Mouse (Mus musculus): Measurements from ENCODE around the gene Vmn2r111.
"Not testable (repeated sequence)": the region's sequence is repeated elsewhere in the genome, so short reads cannot be mapped to it uniquely, and the experiment has no call there.

Vmn2r111 gene

DNA sequence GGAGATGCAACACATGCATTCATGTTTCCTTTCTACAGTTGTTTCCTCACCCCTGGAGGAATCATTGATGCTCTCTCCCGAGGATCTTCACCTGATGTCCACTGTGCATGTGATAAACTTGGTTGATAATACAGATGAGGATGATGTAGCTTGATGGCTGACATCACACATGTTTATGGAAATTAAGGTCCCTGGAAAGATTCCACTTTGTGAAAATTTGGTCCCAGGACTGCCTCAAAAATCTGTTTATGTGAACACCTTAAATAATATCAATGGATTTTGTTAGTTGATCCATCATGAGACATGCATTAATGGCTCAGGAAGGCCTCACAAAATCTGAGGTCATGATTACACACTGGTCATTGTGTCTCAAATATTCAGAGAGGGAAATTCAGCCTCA, at the start of gene Vmn2r111:
TSS of gene Vmn2r111 (minus strand) at position 101 of the 400 bp plus-strand sequence.
- DNase-seq (ENCODE audit: low read depth in 2 of 2, low spot score in 2 of 2) = not testable (repeated sequence)

DNA sequence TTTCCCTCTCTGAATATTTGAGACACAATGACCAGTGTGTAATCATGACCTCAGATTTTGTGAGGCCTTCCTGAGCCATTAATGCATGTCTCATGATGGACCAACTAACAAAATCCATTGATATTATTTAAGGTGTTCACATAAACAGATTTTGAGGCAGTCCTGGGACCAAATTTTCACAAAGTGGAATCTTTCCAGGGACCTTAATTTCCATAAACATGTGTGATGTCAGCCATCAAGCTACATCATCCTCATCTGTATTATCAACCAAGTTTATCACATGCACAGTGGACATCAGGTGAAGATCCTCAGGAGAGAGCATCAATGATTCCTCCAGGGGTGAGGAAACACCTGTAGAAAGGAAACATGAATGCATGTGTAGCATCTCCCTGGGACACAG, 27.4 kb upstream of the Vmn2r111 start, which contains the start of gene Vmn2r112:
TSS of gene Vmn2r112 (plus strand) at position 301 of the 400 bp plus-strand sequence.
- DNase-seq (ENCODE audit: low read depth in 2 of 2, low spot score in 2 of 2) = not testable (repeated sequence)

DNA sequence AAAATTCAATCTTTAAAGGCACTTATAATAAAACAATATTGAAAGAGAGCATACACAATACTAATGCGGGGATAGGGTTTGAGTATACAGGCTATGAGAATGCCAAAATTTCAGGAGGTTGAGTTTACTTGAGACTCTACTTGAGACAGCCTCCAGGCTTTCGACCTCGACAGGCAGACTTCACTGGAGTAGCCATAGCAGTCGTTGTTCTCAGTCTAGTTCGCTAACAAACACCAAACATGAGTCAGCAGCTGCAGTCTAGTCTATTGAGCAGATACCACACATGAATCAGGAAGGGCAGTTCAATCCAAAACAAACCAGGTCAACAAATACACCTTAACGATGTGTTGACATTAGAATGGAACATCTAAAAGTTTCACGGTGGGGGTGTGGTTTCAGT, 52.8 kb downstream of the Vmn2r111 start:
- not testable (repeated sequence) for DNase-seq (ENCODE audit: low read depth in 2 of 2, low spot score in 2 of 2)

DNA sequence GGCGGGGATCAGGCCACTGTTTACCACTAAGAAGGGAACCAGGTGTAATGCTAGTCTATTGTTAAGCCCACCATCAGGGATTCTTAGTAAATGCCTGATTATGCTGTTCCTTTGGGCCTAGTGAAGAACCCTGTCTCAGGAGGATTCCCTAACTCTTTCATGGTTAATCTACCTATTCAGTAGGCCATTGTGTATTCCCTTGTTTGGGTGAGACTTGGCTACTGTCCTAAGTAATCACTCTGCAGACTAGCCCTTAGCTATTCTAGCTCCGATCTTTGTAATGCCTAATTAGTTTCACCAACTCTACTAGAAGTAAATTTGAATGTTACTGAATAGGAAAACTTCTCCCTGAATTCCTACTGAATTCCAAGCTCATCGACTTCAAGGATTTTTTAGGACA, 53.2 kb downstream of the Vmn2r111 start:
- not testable (repeated sequence) for DNase-seq (ENCODE audit: low read depth in 2 of 2, low spot score in 2 of 2)

DNA sequence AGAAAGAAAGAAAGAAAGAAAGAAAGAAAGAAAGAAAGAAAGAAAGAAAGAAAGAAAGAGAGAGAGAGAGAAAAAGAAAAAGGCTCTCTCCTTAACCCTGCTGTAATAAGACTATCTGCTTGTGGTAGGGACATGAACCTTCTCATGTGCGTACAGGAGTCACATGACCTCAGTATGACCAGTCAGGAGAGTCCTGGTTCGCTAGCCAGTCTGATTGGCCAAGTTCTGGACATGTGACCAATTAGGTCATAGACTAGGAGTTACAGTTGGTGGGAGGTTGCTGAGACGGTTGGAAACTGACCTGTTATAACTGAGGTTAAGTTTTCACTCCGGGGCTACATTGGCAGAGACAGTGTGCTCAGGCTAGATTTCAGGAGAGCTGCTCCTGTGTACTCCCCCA, 76.2 kb downstream of the Vmn2r111 start:
- DNase-seq (ENCODE audit: low read depth in 2 of 2, low spot score in 2 of 2) = no peak

Measured in CD8-positive naive resting alpha-beta T cell, adult 2 months (primary cell).